11 mouse cellular contexts compared by ENCODE assay signal in the genomic region with DNA sequence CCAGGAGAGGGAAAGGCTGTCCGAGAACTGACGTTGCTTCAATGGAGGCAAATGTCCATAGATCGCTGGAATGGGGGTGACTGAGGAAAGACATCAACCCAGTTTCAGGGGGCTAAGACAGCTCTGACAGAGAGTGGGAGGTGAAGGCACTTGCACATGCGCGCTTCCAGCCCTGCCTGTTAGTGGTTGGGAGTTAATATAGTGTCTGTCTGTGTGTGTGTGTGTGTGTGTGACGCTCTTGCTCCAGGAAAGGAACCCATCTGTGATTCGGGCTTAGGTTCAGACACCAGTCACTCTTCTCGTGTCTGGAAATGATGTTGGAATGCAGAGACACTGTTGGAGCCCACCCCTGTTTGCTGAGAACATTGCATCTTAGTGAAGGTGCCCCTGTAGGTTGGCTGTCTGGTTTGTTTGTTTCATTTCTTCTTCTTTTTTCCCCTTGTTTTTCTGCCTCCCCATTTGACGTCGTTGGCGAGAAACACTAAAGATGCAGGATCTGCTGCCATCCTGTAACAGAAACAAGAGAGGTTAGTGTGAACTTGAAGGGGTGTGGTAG. TPM values are rescaled to one million over a fixed set of nuclear protein-coding genes. Genes with fewer than 3 reads are reported as not detected.
A peak's percentile ranks its signal among the peaks of the same experiment; 100 is the strongest.
DNase-seq lines count a peak whose midpoint lies in the region; ATAC-seq lines count a peak whose summit lies in the region.
"Had no signal": no experiment of that assay in that cellular context is flagged by ENCODE, and none has a peak within 500 bp of the region (broad histone marks: within the 10 kb centered on the region; RNA-seq: fewer than 3 reads in every experiment).

No protein-coding gene starts in this region.

- WGBS in kidney, embryonic 15.5 days: 1% methylated on average over 11 of the region's 11 CpGs
- WGBS in forebrain, embryonic 13.5 days: 3% methylated on average over 11 of the region's 11 CpGs
- 3% methylated on average over 11 of the region's 11 CpGs for WGBS in limb, embryonic 10.5 days
- 3% methylated on average over 11 of the region's 11 CpGs for WGBS in neural tube, embryonic 15.5 days

- peak overlapping the region; percentile 61; the same call in 1 of the 2 replicates for H3K4me3 ChIP-seq in kidney, embryonic 15.5 days (replicated peaks)
- H3K4me3 ChIP-seq in forebrain, embryonic 13.5 days: peak overlapping the region; percentile 94
- H3K4me3 ChIP-seq in limb, embryonic 10.5 days: no peak overlapping the region
- peak overlapping the region; percentile 74 for H3K4me3 ChIP-seq in neural tube, embryonic 15.5 days (replicated peaks)

- no peak for DNase-seq in kidney, postnatal 25 days
- peak; percentile 40 for DNase-seq in limb, embryonic 10.5 days (ENCODE audit: low spot score)
- no peak for DNase-seq in testis, postnatal 14 days (ENCODE audit: low spot score)
- no peak for DNase-seq in thymus, postnatal 0 days (ENCODE audit: low spot score)
- DNase-seq in gastrocnemius, adult 8-10 months (ENCODE audit: low spot score in 2 of 2): no peak

- no peaks in the 10 kb centered on the region for H3K9me3 ChIP-seq in kidney, embryonic 15.5 days (replicated peaks)
- H3K9me3 ChIP-seq in forebrain, embryonic 13.5 days (replicated peaks): no peaks in the 10 kb centered on the region
- H3K9me3 ChIP-seq in limb, embryonic 10.5 days (replicated peaks): no peaks in the 10 kb centered on the region
- no peaks in the 10 kb centered on the region for H3K9me3 ChIP-seq in neural tube, embryonic 15.5 days (replicated peaks)

- no peak overlapping the region for H3K27ac ChIP-seq in kidney, embryonic 15.5 days
- H3K27ac ChIP-seq in forebrain, embryonic 13.5 days: peak overlapping the region; percentile 96
- H3K27ac ChIP-seq in limb, embryonic 10.5 days: no peak overlapping the region
- H3K27ac ChIP-seq in neural tube, embryonic 15.5 days (replicated peaks): 0 out of 2 replicates have a peak overlapping the region, but pooled peaks have one; percentile 8
- H3K27ac ChIP-seq: liver, embryonic 14.5 days had no signal

- peaks cover 45% of the 10 kb centered on the region for H3K4me1 ChIP-seq in kidney, embryonic 15.5 days
- peaks cover 72% of the 10 kb centered on the region for H3K4me1 ChIP-seq in forebrain, embryonic 13.5 days
- peaks cover 42% of the 10 kb centered on the region for H3K4me1 ChIP-seq in limb, embryonic 10.5 days
- H3K4me1 ChIP-seq in neural tube, embryonic 15.5 days: peaks cover 57% of the 10 kb centered on the region

- H3K36me3 ChIP-seq in kidney, embryonic 15.5 days: no peaks in the 10 kb centered on the region
- no peaks in the 10 kb centered on the region for H3K36me3 ChIP-seq in forebrain, embryonic 13.5 days (ENCODE audit: poor library complexity, severe bottlenecking)
- no peaks in the 10 kb centered on the region for H3K36me3 ChIP-seq in limb, embryonic 10.5 days
- no peaks in the 10 kb centered on the region for H3K36me3 ChIP-seq in neural tube, embryonic 15.5 days

- H3K27me3 ChIP-seq in kidney, embryonic 15.5 days: peaks cover 97% of the 10 kb centered on the region
- peaks cover 10% of the 10 kb centered on the region; the same call in 1 of the 2 replicates for H3K27me3 ChIP-seq in forebrain, embryonic 13.5 days
- H3K27me3 ChIP-seq in limb, embryonic 10.5 days (ENCODE audit: low read depth, poor library complexity, severe bottlenecking): peaks cover 99% of the 10 kb centered on the region
- H3K27me3 ChIP-seq in neural tube, embryonic 15.5 days (replicated peaks): peaks cover 14% of the 10 kb centered on the region; the same call in 1 of the 2 replicates

- no peak for ATAC-seq in kidney, embryonic 15.5 days (replicated peaks; ENCODE audit: low FRiP score)
- ATAC-seq in forebrain, embryonic 13.5 days: no peak
- ATAC-seq in neural tube, embryonic 15.5 days (ENCODE audit: low FRiP score): no peak

- no peak overlapping the region for H3K9ac ChIP-seq in kidney, embryonic 15.5 days
- peak overlapping the region; percentile 98 for H3K9ac ChIP-seq in forebrain, embryonic 13.5 days
- peak overlapping the region; percentile 79; the same call in 1 of the 2 replicates for H3K9ac ChIP-seq in neural tube, embryonic 15.5 days (replicated peaks)
- H3K9ac ChIP-seq: liver, embryonic 14.5 days had no signal

- H3K4me2 ChIP-seq in kidney, embryonic 15.5 days: peak overlapping the region; percentile 19; the same call in 1 of the 2 replicates
- H3K4me2 ChIP-seq in forebrain, embryonic 13.5 days: peak overlapping the region; percentile 80
- H3K4me2 ChIP-seq in neural tube, embryonic 15.5 days: peak overlapping the region; percentile 94

RNA-seq across cellular contexts. Expression of a gene that starts 1.9 kb away (rescaled TPM):
- 1.1 and 1.4 TPM in 2 replicates for polyA plus RNA-seq in kidney, embryonic 15.5 days (2015; fragmentation: Nextera tagmentation; extraction: Ambion mirVana)
- polyA plus RNA-seq in forebrain, embryonic 13.5 days (2015; fragmentation: Nextera tagmentation; extraction: Ambion mirVana): 32.1 and 33.9 TPM in 2 replicates
- 0.14 and 0.15 TPM in 2 replicates for polyA plus RNA-seq in limb, embryonic 10.5 days (2016; fragmentation: Nextera tagmentation; extraction: Ambion mirVana)
- polyA plus RNA-seq in neural tube, embryonic 15.5 days (2015; fragmentation: Nextera tagmentation; extraction: Ambion mirVana): 5.2 and 7.4 TPM in 2 replicates
- polyA plus RNA-seq in thymus, postnatal 0 days (2015; fragmentation: Nextera tagmentation; extraction: Ambion mirVana): 1.6 and 2.3 TPM in 2 replicates
- total RNA-seq in gastrocnemius, adult 8-10 months (2022): not detected

RNA-seq across cellular contexts. Expression of a gene that starts 30.0 kb away (rescaled TPM):
- polyA plus RNA-seq in kidney, embryonic 15.5 days (2015; fragmentation: Nextera tagmentation; extraction: Ambion mirVana): 3.1 and 3.3 TPM in 2 replicates
- polyA plus RNA-seq in forebrain, embryonic 13.5 days (2015; fragmentation: Nextera tagmentation; extraction: Ambion mirVana): not detected in 2 replicates
- not detected in 2 replicates for polyA plus RNA-seq in limb, embryonic 10.5 days (2016; fragmentation: Nextera tagmentation; extraction: Ambion mirVana)
- polyA plus RNA-seq in neural tube, embryonic 15.5 days (2015; fragmentation: Nextera tagmentation; extraction: Ambion mirVana): 0.36 TPM in 1 of 2 replicates, not detected in the other
- 0.31 and 0.88 TPM in 2 replicates for polyA plus RNA-seq in thymus, postnatal 0 days (2015; fragmentation: Nextera tagmentation; extraction: Ambion mirVana)
- under 1 TPM in 1 of 4 experiments, not detected in 3; 0.72 TPM for total RNA-seq in gastrocnemius, adult 8-10 months (2022)
- total RNA-seq: layer of hippocampus, adult 8-10 months had no signal
- polyA plus RNA-seq: heart, embryonic 14.5 days had no signal

Comparison
In these comparisons a context has a peak if more than half of its experiments do, and no peak if none do; other contexts are left out.
1. H3K27ac ChIP-seq: peak in forebrain, embryonic 13.5 days (single experiment) and neural tube, embryonic 15.5 days (single experiment); none in kidney, embryonic 15.5 days (single experiment) and limb, embryonic 10.5 days (single experiment).
2. H3K4me2 ChIP-seq: peak in every context shown above with its lines; median percentile 94 in neural tube, embryonic 15.5 days; 80 in forebrain, embryonic 13.5 days; 19 in kidney, embryonic 15.5 days.